ENCODE assay signal across 9 mouse cellular contexts in the genomic region with DNA sequence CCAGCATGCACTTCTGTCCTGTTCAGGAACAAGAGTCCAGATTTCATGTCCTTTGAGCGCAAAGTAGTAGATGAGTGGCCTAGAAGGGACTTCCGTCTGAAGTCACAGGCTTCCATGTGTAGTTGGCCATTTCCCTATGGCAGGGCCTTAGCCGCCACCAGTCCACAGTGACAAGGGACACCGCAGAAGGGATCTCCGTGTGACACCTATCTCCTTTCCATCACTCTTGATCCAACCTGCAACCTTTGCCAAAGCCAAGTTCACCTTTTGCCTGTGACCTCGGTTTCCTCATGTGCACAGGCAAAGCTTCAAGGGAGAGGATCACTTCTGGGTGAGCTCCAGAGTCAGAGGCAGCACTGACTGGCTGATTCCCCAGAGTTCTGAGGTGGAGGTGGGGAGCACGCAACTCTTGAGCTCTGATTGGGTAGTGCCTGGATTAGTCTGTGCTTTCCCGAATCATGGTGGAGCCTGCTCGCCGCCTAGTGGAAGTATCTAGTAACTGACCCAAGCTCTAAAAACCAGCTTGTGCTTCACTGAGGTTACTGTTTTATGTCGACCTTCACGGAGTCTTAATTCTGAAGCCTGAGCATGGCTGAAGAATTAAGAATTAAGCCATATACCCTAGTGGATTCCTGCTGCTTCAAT. TPM values are rescaled to one million over a fixed set of nuclear protein-coding genes. Genes with fewer than 3 reads are reported as not detected.
DNase-seq lines count a peak whose midpoint lies in the region; ATAC-seq lines count a peak whose summit lies in the region.
"Had no signal": no experiment of that assay in that cellular context is flagged by ENCODE, and none has a peak within 500 bp of the region (broad histone marks: within the 10 kb centered on the region; RNA-seq: fewer than 3 reads in every experiment).

No protein-coding gene starts in this region.

- H3K9me3 ChIP-seq in hindbrain, embryonic 15.5 days: no peaks in the 10 kb centered on the region

- no peaks in the 10 kb centered on the region for H3K27me3 ChIP-seq in hindbrain, embryonic 15.5 days

- 0 out of 2 replicates have a peak overlapping the region, but pooled peaks have one; percentile 12 for H3K4me2 ChIP-seq in hindbrain, embryonic 15.5 days

- H3K4me1 ChIP-seq in hindbrain, embryonic 15.5 days (replicated peaks): no peaks in the 10 kb centered on the region
- H3K4me1 ChIP-seq: megakaryocyte, embryonic 14.5 days had no signal

- no peaks in the 10 kb centered on the region for H3K36me3 ChIP-seq in hindbrain, embryonic 15.5 days

- H3K4me3 ChIP-seq in hindbrain, embryonic 15.5 days: no peak overlapping the region
- H3K4me3 ChIP-seq: megakaryocyte, embryonic 14.5 days had no signal

- 42% methylated on average over 12 of the region's 12 CpGs for WGBS in hindbrain, embryonic 15.5 days

- peak; percentile 90 for ATAC-seq in hindbrain, embryonic 15.5 days (ENCODE audit: low FRiP score, low read depth)
- no peak for ATAC-seq in activated CD4-positive, CD25-positive, alpha-beta regulatory T cell, adult 4 months

- no peak overlapping the region for H3K9ac ChIP-seq in hindbrain, embryonic 15.5 days

- DNase-seq in R1 (ENCODE audit: low read depth, low spot score): peak; percentile 94
- peak; percentile 36 for DNase-seq in cerebellum, adult 8-10 months
- DNase-seq in frontal cortex, adult 2 months (ENCODE audit: extremely low spot score in 1 of 2, low spot score in 1 of 2): peak; percentile 28 to 75
- peak; percentile 19 to 61 for DNase-seq in layer of hippocampus, postnatal 25 days (ENCODE audit: extremely low spot score in 1 of 2, low spot score in 1 of 2)
- DNase-seq in lung, postnatal 4 days: peak; percentile 75 to 77
- DNase-seq in right cerebral cortex, postnatal 36 days (ENCODE audit: low spot score in 2 of 2): peak; percentile 32 to 35

- H3K27ac ChIP-seq in hindbrain, embryonic 15.5 days (replicated peaks): no peak overlapping the region

RNA-seq across cellular contexts. Expression of gene Mal, which starts 27.3 kb away (rescaled TPM):
- polyA plus RNA-seq in frontal cortex, adult 2 months (2012; rRNA removed): 70.5 and 94.8 TPM in 2 replicates
- 2.9 and 4.8 TPM in 2 replicates for polyA plus RNA-seq in hindbrain, embryonic 15.5 days (2015; fragmentation: Nextera tagmentation; extraction: Ambion mirVana)
- total RNA-seq in layer of hippocampus, postnatal 25 days (2021): 100 to 1,000 TPM; 190 to 231 TPM
- not detected for polyA plus RNA-seq in activated CD4-positive, CD25-positive, alpha-beta regulatory T cell, adult 4 months (2017; shearing (Covaris generic))

RNA-seq across cellular contexts. Expression of gene Mall, which starts 45.9 kb away (rescaled TPM):
- polyA plus RNA-seq in frontal cortex, adult 2 months (2012; rRNA removed): 1.0 and 1.2 TPM in 2 replicates
- polyA plus RNA-seq in hindbrain, embryonic 15.5 days (2015; fragmentation: Nextera tagmentation; extraction: Ambion mirVana): 1.4 TPM in 2 replicates
- under 1 TPM; 0.39 to 0.82 TPM for total RNA-seq in layer of hippocampus, postnatal 25 days (2021)
- polyA plus RNA-seq in activated CD4-positive, CD25-positive, alpha-beta regulatory T cell, adult 4 months (2017; shearing (Covaris generic)): not detected

Comparison
In these comparisons a context has a peak if more than half of its experiments do, and no peak if none do; other contexts are left out.
1. DNase-seq: peak in every context shown above with its lines; median percentile 94 in R1; 76 in lung, postnatal 4 days; 52 in frontal cortex, adult 2 months; 40 in layer of hippocampus, postnatal 25 days; 36 in cerebellum, adult 8-10 months; 34 in right cerebral cortex, postnatal 36 days.
2. RNA of gene Mal, which starts 27.3 kb away (polyA plus RNA-seq): 70.5 to 94.8 TPM in frontal cortex, adult 2 months; 2.9 to 4.8 TPM in hindbrain, embryonic 15.5 days and not detected in activated CD4-positive, CD25-positive, alpha-beta regulatory T cell, adult 4 months; every median in the first group is over 10 times any median in the second.